Mouse (Mus musculus) brain, embryonic 14.5 days (tissue): ENCODE results near the gene Atg7.
A peak's percentile ranks its signal among the peaks of the same experiment; 100 is the strongest.

Experiments
- CTCF ChIP-seq: fragments of 200-500 bp; IDR thresholded peaks from 2 replicates; pipeline ENCODE4 v1.5.1; 2012; ENCODE audit warnings: inconsistent platforms, mild to moderate bottlenecking, moderate library complexity, borderline replicate concordance; ENCODE audit not compliant: insufficient read depth, insufficient read length; ENCODE audit errors: extremely low read depth
- POLR2A ChIP-seq: fragments of 200-500 bp; IDR thresholded peaks from 2 replicates; pipeline ENCODE4 v1.6.1; 2012; ENCODE audit warnings: mild to moderate bottlenecking, inconsistent platforms, borderline replicate concordance; ENCODE audit not compliant: poor library complexity, insufficient read depth, insufficient read length, severe bottlenecking; ENCODE audit errors: extremely low read depth

- TF ChIP-seq CTCF: peak; percentile 25; the same call in 1 of the 2 replicates
- TF ChIP-seq POLR2A: no peak
These were observed 40.8 kb downstream of the Atg7 start for GRCm38 (mm10) chr6:114683741-114684140.
